Mouse (Mus musculus) bone marrow macrophage, adult 2 months (primary cell): Measurements from ENCODE around the gene Gm3500.
"Not testable (repeated sequence)": the region's sequence is repeated elsewhere in the genome, so short reads cannot be mapped to it uniquely, and the experiment has no call there.

Experiments used
- CTCF ChIP-seq: IDR thresholded peaks from 2 replicates; pipeline ENCODE4 v1.5.1; 2012; ENCODE audit warnings: low read depth, mild to moderate bottlenecking, low read length, moderate library complexity
- POLR2A ChIP-seq: IDR thresholded peaks from 2 replicates; pipeline ENCODE4 v1.6.1; 2012; ENCODE audit warnings: mild to moderate bottlenecking, low read depth, low read length, borderline replicate concordance

DNA sequence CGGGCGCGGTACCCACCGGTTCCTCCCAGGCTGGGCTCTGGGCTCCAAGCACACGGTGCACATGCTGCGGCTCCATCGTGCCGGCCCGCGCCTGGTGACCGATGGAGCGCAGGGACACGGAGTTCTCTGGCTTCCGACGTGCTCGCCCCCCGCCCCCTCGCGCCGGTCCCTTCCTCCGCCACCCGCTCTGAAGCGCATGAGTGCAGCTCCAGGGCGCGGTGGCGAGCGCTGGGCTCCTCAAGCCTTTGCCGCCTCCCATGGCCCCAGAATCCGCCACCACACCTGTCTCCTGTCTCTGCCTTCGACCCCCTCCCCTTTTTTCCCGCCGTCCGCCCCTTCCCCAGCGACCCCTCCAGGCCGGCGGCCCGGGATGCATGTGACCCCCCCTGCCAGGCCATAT is at the start of gene Gm3500:
- TF ChIP-seq CTCF, POLR2A: not testable (repeated sequence)
